26 mouse cellular contexts compared by ENCODE assay signal in the genomic region with DNA sequence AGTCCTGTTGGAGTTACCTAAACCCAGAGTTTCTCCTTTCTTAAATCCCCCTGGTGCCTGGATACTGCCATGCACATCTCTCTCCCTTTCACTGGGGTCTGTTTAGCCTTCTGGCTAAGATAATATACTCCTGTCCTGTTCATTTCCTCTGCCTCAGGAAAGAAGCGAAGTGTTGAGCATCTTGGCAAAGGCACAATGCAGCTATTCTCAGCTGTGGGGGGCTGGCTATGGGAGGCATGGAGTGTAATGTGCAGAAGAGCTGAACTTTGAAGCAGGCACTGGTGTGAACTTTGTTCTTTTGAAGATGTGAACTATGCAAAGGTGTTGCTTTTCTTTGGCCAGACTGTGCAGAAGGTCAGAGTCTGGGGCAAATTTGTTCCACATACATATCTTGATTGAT.
DNase-seq lines count a peak whose midpoint lies in the region; ATAC-seq and TF ChIP-seq lines count a peak whose summit lies in the region.
"Had no signal": no experiment of that assay in that cellular context is flagged by ENCODE, and none has a peak within 500 bp of the region (broad histone marks: within the 10 kb centered on the region; RNA-seq: fewer than 3 reads in every experiment).

No protein-coding gene starts in this region.

- TF ChIP-seq CTCF in kidney, adult 2 months (conservative IDR thresholded peaks at IDR 0.05; ENCODE audit: insufficient read depth, insufficient read length, low read depth, low read length), result no peak
- TF ChIP-seq CTCF in lung, embryonic 14.5 days (IDR thresholded peaks at IDR 0.05; ENCODE audit: low read depth), result no peak
- no peak for TF ChIP-seq CTCF in lung, postnatal 0 days (IDR thresholded peaks at IDR 0.05)

- no peak for TF ChIP-seq POLR2A in kidney, adult 2 months (IDR thresholded peaks at IDR 0.05; ENCODE audit: low read depth, low read length)

- no peak overlapping the region for H3K9ac ChIP-seq in heart, embryonic 11.5 days (ENCODE audit: low read depth, low read length)
- no peak overlapping the region for H3K9ac ChIP-seq in kidney, embryonic 14.5 days (ENCODE audit: low read depth, low read length)
- H3K9ac ChIP-seq in lung, embryonic 14.5 days, result no peak overlapping the region
- H3K9ac ChIP-seq in lung, postnatal 0 days (replicated peaks; ENCODE audit: low read depth), result no peak overlapping the region
- H3K9ac ChIP-seq: embryonic facial prominence, embryonic 13.5 days; limb, embryonic 12.5 days; liver, embryonic 13.5 days; lung, embryonic 15.5 days had no signal

- no peaks in the 10 kb centered on the region for H3K9me3 ChIP-seq in heart, embryonic 11.5 days (replicated peaks; ENCODE audit: control insufficient read depth, low read length)
- no peaks in the 10 kb centered on the region for H3K9me3 ChIP-seq in kidney, embryonic 14.5 days (ENCODE audit: control insufficient read depth, low read length)
- no peaks in the 10 kb centered on the region for H3K9me3 ChIP-seq in lung, embryonic 14.5 days (ENCODE audit: low read depth, low read length)
- no peaks in the 10 kb centered on the region for H3K9me3 ChIP-seq in lung, postnatal 0 days (ENCODE audit: low read length)
- H3K9me3 ChIP-seq: embryonic facial prominence, embryonic 13.5 days; limb, embryonic 12.5 days; liver, embryonic 13.5 days; lung, embryonic 15.5 days had no signal

- H3K4me2 ChIP-seq in heart, embryonic 11.5 days, result no peak overlapping the region
- no peak overlapping the region for H3K4me2 ChIP-seq in kidney, embryonic 14.5 days (replicated peaks; ENCODE audit: low read depth, low read length)
- no peak overlapping the region for H3K4me2 ChIP-seq in lung, embryonic 14.5 days
- H3K4me2 ChIP-seq in lung, postnatal 0 days (replicated peaks; ENCODE audit: low read depth, low read length), result no peak overlapping the region
- H3K4me2 ChIP-seq: embryonic facial prominence, embryonic 13.5 days; limb, embryonic 12.5 days; liver, embryonic 13.5 days; lung, embryonic 15.5 days had no signal

- no peak overlapping the region for H3K27ac ChIP-seq in heart, embryonic 11.5 days (ENCODE audit: low read depth, low read length)
- H3K27ac ChIP-seq in kidney, adult 2 months (ENCODE audit: insufficient read depth, low read depth, low read length), result no peak overlapping the region
- no peak overlapping the region for H3K27ac ChIP-seq in kidney, embryonic 14.5 days (ENCODE audit: low read depth, low read length)
- H3K27ac ChIP-seq in lung, embryonic 14.5 days (ENCODE audit: low read depth), result no peak overlapping the region
- H3K27ac ChIP-seq in lung, postnatal 0 days (ENCODE audit: low read length), result no peak overlapping the region
- H3K27ac ChIP-seq: embryonic facial prominence, embryonic 13.5 days; heart, adult 2 months; limb, embryonic 12.5 days; liver, embryonic 13.5 days; lung, embryonic 15.5 days had no signal

- no peak for ATAC-seq in heart, embryonic 11.5 days (replicated peaks; ENCODE audit: insufficient number of reproducible peaks, low FRiP score, low TSS enrichment)
- no peak for ATAC-seq in kidney, embryonic 14.5 days (ENCODE audit: low FRiP score, low TSS enrichment)
- ATAC-seq in lung, embryonic 14.5 days (ENCODE audit: insufficient read depth), result no peak
- ATAC-seq in lung, postnatal 0 days, result no peak
- ATAC-seq: forebrain, embryonic 16.5 days; hindbrain, embryonic 16.5 days had no signal

- no peak overlapping the region for H3K4me3 ChIP-seq in heart, embryonic 11.5 days (ENCODE audit: low read depth, low read length)
- no peak overlapping the region for H3K4me3 ChIP-seq in kidney, adult 2 months (ENCODE audit: insufficient read depth, low read depth, low read length)
- H3K4me3 ChIP-seq in kidney, embryonic 14.5 days (ENCODE audit: low read length), result no peak overlapping the region
- H3K4me3 ChIP-seq in lung, embryonic 14.5 days (ENCODE audit: low read depth, low read length), result no peak overlapping the region
- H3K4me3 ChIP-seq in lung, postnatal 0 days (ENCODE audit: low read depth, low read length), result no peak overlapping the region
- H3K4me3 ChIP-seq: embryonic facial prominence, embryonic 13.5 days; erythroblast, embryonic 14.5 days; heart, adult 2 months; limb, embryonic 12.5 days; liver, embryonic 13.5 days; lung, embryonic 15.5 days; megakaryocyte, embryonic 14.5 days had no signal

- 45% methylated on average over 1 of the region's 1 CpGs for WGBS in heart, embryonic 11.5 days (ENCODE audit: insufficient replicate concordance)
- WGBS in kidney, adult 2 months, result 43% methylated on average over 1 of the region's 1 CpGs
- WGBS in kidney, embryonic 14.5 days, result 59% methylated on average over 1 of the region's 1 CpGs
- WGBS in lung, embryonic 14.5 days, result 43% methylated on average over 1 of the region's 1 CpGs
- WGBS in lung, postnatal 0 days, result 36% methylated on average over 1 of the region's 1 CpGs

- no peaks in the 10 kb centered on the region for H3K27me3 ChIP-seq in heart, embryonic 11.5 days (ENCODE audit: control insufficient read depth, insufficient read depth, low read length)
- H3K27me3 ChIP-seq in kidney, adult 2 months (replicated peaks; ENCODE audit: control insufficient read depth, insufficient read depth, low read length), result no peaks in the 10 kb centered on the region
- no peaks in the 10 kb centered on the region for H3K27me3 ChIP-seq in kidney, embryonic 14.5 days (ENCODE audit: control insufficient read depth, insufficient read depth, low read length)
- H3K27me3 ChIP-seq in lung, embryonic 14.5 days (ENCODE audit: insufficient read depth, low read length), result no peaks in the 10 kb centered on the region
- no peaks in the 10 kb centered on the region for H3K27me3 ChIP-seq in lung, postnatal 0 days (replicated peaks; ENCODE audit: insufficient read depth, low read length)
- H3K27me3 ChIP-seq: embryonic facial prominence, embryonic 13.5 days; limb, embryonic 12.5 days; liver, embryonic 13.5 days; lung, embryonic 15.5 days; megakaryocyte, embryonic 14.5 days had no signal

- peaks cover 8% of the 10 kb centered on the region for H3K4me1 ChIP-seq in heart, embryonic 11.5 days (ENCODE audit: control insufficient read depth, insufficient read depth, low read length)
- H3K4me1 ChIP-seq in kidney, adult 2 months (ENCODE audit: control insufficient read depth, insufficient read depth, low read length), result 0 out of 2 replicates have a peak, but pooled peaks cover 3% of the 10 kb centered on the region
- H3K4me1 ChIP-seq in kidney, embryonic 14.5 days (ENCODE audit: control insufficient read depth, insufficient read depth, low read length), result no peaks in the 10 kb centered on the region
- H3K4me1 ChIP-seq in lung, embryonic 14.5 days (ENCODE audit: insufficient read depth), result no peaks in the 10 kb centered on the region; the same call in 1 of the 2 replicates
- no peaks in the 10 kb centered on the region for H3K4me1 ChIP-seq in lung, postnatal 0 days (ENCODE audit: insufficient read depth, low read depth, low read length)
- H3K4me1 ChIP-seq: limb, embryonic 12.5 days; liver, embryonic 13.5 days; lung, embryonic 15.5 days; megakaryocyte, embryonic 14.5 days had no signal

- peak; percentile 55 for DNase-seq in heart, adult 11 months
- DNase-seq in kidney, adult 2 months, result peak; percentile 7
- DNase-seq in lung, embryonic 14.5 days, result peak; percentile 6
- DNase-seq in lung, postnatal 0 days (ENCODE audit: low spot score), result no peak
- no peak for DNase-seq in cerebellum, adult 9-11 months
- DNase-seq: adrenal gland, postnatal 25 days; B cell, adult 2 months; cerebellum, adult 2 months; cerebellum, postnatal 25 days; gastrocnemius, postnatal 25 days; heart, adult 2 months; heart, postnatal 10 days; kidney, adult 18-20 months; liver, embryonic 13.5 days; midbrain, embryonic 14.5 days; retina, postnatal 1 day; thymus, postnatal 4 days had no signal

- TF ChIP-seq EP300 in lung, postnatal 0 days (IDR thresholded peaks at IDR 0.05), result no peak

- H3K36me3 ChIP-seq in heart, embryonic 11.5 days (ENCODE audit: control insufficient read depth, insufficient read depth, low read length), result no peaks in the 10 kb centered on the region
- no peaks in the 10 kb centered on the region for H3K36me3 ChIP-seq in kidney, adult 2 months (ENCODE audit: control insufficient read depth, insufficient read depth, low read length)
- H3K36me3 ChIP-seq in kidney, embryonic 14.5 days (ENCODE audit: control insufficient read depth, insufficient read depth, low read length), result no peaks in the 10 kb centered on the region
- H3K36me3 ChIP-seq in lung, embryonic 14.5 days (ENCODE audit: insufficient read depth), result no peaks in the 10 kb centered on the region
- no peaks in the 10 kb centered on the region for H3K36me3 ChIP-seq in lung, postnatal 0 days (ENCODE audit: insufficient read depth, low read length)
- H3K36me3 ChIP-seq: embryonic facial prominence, embryonic 13.5 days; limb, embryonic 12.5 days; liver, embryonic 13.5 days; lung, embryonic 15.5 days had no signal

Comparison
In these comparisons a context has a peak if more than half of its experiments do, and no peak if none do; other contexts are left out.
1. DNase-seq: peak in heart, adult 11 months (single experiment), kidney, adult 2 months (single experiment) and lung, embryonic 14.5 days (single experiment); none in lung, postnatal 0 days (single experiment) and cerebellum, adult 9-11 months (single experiment).